Mouse (Mus musculus): ENCODE measurements around the gene Eprs. TPM values are rescaled to one million over a fixed set of nuclear protein-coding genes. Genes with fewer than 3 reads are reported as not detected.

The Eprs gene
- polyA plus RNA-seq, 1 experiment from 2014 or later: 95.8 TPM

DNA sequence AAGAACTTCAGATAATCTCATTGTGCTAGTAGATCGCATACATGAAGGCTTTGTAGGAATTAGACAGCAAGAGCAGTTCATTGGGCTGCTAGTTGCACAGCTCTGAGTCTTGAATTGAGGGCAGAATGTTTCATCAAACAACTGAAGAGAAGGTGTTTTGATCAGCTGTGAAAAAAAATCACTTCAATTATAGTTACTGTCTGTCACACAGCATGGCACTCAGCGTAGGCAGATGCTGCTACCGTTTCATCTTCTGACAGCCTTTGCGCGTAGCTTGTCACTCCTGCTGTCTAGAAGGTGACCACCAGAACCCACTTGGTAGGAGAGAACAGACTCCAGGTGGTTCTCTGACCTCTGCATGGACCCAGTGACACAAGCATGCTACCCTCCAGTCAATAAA lies 67.6 kb downstream of the Eprs start:
- H3K36me3 ChIP-seq (ENCODE audit: control insufficient read depth, insufficient read depth): peaks cover 21% of the 10 kb centered on the region
- WGBS: 88% methylated on average over 5 of the region's 5 CpGs
- ATAC-seq (replicated peaks; ENCODE audit: extremely low read depth, insufficient read depth, low FRiP score): no peak
- H3K9ac ChIP-seq (ENCODE audit: low read length): no peak overlapping the region
- H3K4me3 ChIP-seq (ENCODE audit: low read length): no peak overlapping the region
- H3K9me3 ChIP-seq (replicated peaks; ENCODE audit: control insufficient read depth, low read length): no peaks in the 10 kb centered on the region
- H3K4me2 ChIP-seq (ENCODE audit: low read depth, low read length): no peak overlapping the region
- no peak overlapping the region for H3K27ac ChIP-seq (ENCODE audit: low read length)
- H3K27me3 ChIP-seq (ENCODE audit: control insufficient read depth, insufficient read depth, low read length): no peaks in the 10 kb centered on the region
- no peaks in the 10 kb centered on the region for H3K4me1 ChIP-seq (ENCODE audit: control insufficient read depth, insufficient read depth, low read length)

DNA sequence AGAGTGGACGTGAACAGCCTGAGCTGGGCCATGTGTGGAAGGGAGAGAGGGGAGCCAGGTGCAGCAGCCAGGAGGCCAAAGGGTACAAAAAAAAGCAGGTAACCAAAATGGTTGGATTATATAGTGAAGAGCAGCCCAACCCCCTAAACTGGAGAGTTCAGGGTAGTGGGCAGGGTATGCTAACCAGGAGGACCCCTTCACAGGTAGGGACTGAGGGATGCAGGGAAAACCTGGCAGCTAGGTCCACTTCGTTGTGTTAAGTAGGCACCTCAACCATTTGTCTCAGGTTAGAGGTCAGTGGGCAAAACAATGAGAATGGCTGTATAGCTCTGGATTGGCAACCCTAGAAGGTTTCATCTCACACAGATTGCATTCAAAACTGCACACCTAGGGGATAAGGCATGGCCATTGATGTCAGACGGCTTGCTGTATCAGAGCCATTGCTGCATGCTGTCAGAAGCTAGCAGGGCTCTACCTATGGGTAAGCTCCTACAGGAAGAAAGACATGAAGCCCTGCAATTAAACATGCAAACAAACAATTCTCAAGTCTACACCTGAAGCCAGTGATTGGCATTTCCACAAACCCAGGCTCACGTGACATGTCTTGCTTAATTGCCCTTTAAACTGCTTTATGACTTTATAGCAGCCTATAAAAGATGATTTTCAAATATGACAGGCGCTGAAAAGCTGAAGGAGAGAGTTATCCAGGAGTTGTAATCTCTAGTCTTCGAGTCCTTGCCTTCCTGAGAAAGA lies 68.6 kb downstream of the Eprs start:
- Histone ChIP-seq H3K4me2 (ENCODE audit: low read depth, low read length) (no peak overlapping the region), H3K4me3 (ENCODE audit: low read length) (no peak overlapping the region), H3K27me3 (ENCODE audit: control insufficient read depth, insufficient read depth, low read length) (no peaks in the 10 kb centered on the region), H3K4me1 (ENCODE audit: control insufficient read depth, insufficient read depth, low read length) (no peaks in the 10 kb centered on the region), H3K9ac (ENCODE audit: low read length) (no peak overlapping the region), H3K36me3 (ENCODE audit: control insufficient read depth, insufficient read depth) (peaks cover 18% of the 10 kb centered on the region), H3K9me3 (replicated peaks; ENCODE audit: control insufficient read depth, low read length) (no peaks in the 10 kb centered on the region), H3K27ac (ENCODE audit: low read length) (no peak overlapping the region)
- 69% methylated on average over 6 of the region's 6 CpGs for WGBS
- ATAC-seq (replicated peaks; ENCODE audit: extremely low read depth, insufficient read depth, low FRiP score): no peak

DNA sequence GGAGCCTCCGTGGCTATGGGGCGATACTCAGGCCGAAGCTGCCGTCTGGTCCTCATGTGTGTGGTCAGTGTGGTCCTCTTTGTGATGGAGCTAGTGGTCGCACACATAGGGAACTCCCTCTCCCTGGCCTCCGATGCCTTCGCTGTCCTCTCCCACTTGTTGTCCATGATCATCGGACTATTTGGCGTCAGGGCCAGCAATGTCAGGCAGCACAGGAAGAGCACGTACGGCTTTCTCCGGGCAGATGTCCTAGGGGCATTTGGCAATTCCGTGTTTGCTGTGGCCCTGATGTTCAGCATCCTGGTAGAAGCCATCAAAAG lies 69.1 kb downstream of the Eprs start:
- H3K9me3 ChIP-seq (replicated peaks; ENCODE audit: control insufficient read depth, low read length): no peaks in the 10 kb centered on the region
- H3K27ac ChIP-seq (ENCODE audit: low read length): no peak overlapping the region
- 82% methylated on average over 13 of the region's 13 CpGs for WGBS
- no peak overlapping the region for H3K4me2 ChIP-seq (ENCODE audit: low read depth, low read length)
- no peaks in the 10 kb centered on the region for H3K4me1 ChIP-seq (ENCODE audit: control insufficient read depth, insufficient read depth, low read length)
- ATAC-seq (replicated peaks; ENCODE audit: extremely low read depth, insufficient read depth, low FRiP score): no peak
- no peak overlapping the region for H3K4me3 ChIP-seq (ENCODE audit: low read length)
- H3K27me3 ChIP-seq (ENCODE audit: control insufficient read depth, insufficient read depth, low read length): no peaks in the 10 kb centered on the region
- peaks cover 18% of the 10 kb centered on the region for H3K36me3 ChIP-seq (ENCODE audit: control insufficient read depth, insufficient read depth)
- no peak overlapping the region for H3K9ac ChIP-seq (ENCODE audit: low read length)

DNA sequence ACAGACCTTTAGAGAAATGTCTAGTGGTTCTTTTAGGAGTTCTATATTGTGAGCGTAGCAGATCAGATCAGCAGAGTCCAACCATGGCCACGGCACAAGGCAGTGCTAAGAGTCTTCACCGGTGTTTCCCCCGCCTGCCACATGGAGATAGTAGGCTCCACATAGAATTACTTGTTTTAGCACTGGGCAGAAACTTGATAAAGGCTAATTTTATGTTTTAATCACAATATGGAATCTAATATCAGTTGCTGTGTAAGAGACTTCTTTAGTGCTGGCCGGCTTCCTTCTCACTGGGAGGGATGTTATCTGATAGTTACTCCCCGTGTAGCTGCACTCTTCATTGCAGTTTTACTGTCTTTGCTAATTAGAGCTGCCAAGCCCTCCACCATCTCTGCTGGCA lies 70.3 kb downstream of the Eprs start:
- ATAC-seq (replicated peaks; ENCODE audit: extremely low read depth, insufficient read depth, low FRiP score): no peak
- Histone ChIP-seq H3K9ac (ENCODE audit: low read length) (no peak overlapping the region), H3K4me3 (ENCODE audit: low read length) (no peak overlapping the region), H3K27ac (ENCODE audit: low read length) (no peak overlapping the region), H3K4me2 (ENCODE audit: low read depth, low read length) (no peak overlapping the region), H3K4me1 (ENCODE audit: control insufficient read depth, insufficient read depth, low read length) (no peaks in the 10 kb centered on the region), H3K9me3 (replicated peaks; ENCODE audit: control insufficient read depth, low read length) (no peaks in the 10 kb centered on the region), H3K36me3 (ENCODE audit: control insufficient read depth, insufficient read depth) (peaks cover 10% of the 10 kb centered on the region), H3K27me3 (ENCODE audit: control insufficient read depth, insufficient read depth, low read length) (no peaks in the 10 kb centered on the region)
- 69% methylated on average over 6 of the region's 6 CpGs for WGBS

DNA sequence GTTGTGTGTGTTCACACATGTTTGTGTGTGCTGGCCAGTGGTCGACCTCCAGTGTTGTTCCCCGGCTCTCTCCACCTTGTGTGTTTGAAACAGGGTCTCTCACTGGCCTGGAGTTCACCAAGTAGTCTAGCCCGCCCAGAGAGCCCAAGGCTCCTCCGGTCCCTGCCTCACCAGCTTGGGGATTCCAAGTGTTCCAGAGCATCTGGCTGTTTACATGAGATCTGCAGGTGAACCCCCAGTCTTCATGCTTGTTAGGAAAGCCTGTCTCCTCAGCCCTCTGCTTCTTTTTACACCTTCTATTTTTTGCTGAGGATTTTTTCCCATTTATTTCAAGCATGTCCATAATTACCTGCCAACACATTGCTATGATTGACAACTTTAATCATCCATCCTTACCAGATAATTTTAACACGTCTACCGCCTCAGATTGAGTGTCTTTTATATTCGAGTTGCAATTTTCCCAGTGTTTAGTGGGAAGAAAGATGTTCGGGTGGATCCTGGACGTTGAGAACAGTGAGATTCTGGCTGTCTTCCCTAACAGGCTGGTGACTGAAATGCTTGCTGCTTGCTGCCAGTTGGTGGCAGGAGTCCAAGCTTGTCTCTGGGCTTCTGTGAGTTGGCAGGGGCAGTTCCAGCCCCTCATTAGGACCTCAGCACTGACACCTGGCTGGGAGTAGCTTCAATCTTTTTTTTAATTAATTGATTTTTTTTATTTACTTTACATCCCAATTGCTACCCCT lies 76.2 kb downstream of the Eprs start:
- Histone ChIP-seq H3K27me3 (ENCODE audit: control insufficient read depth, insufficient read depth, low read length) (no peaks in the 10 kb centered on the region), H3K9ac (ENCODE audit: low read length) (no peak overlapping the region), H3K4me1 (ENCODE audit: control insufficient read depth, insufficient read depth, low read length) (0 out of 2 replicates have a peak, but pooled peaks cover 2% of the 10 kb centered on the region), H3K27ac (ENCODE audit: low read length) (no peak overlapping the region), H3K36me3 (ENCODE audit: control insufficient read depth, insufficient read depth) (no peaks in the 10 kb centered on the region), H3K4me2 (ENCODE audit: low read depth, low read length) (no peak overlapping the region), H3K9me3 (replicated peaks; ENCODE audit: control insufficient read depth, low read length) (no peaks in the 10 kb centered on the region), H3K4me3 (ENCODE audit: low read length) (no peak overlapping the region)
- WGBS: 52% methylated on average over 9 of the region's 9 CpGs
- ATAC-seq (replicated peaks; ENCODE audit: extremely low read depth, insufficient read depth, low FRiP score): no peak

DNA sequence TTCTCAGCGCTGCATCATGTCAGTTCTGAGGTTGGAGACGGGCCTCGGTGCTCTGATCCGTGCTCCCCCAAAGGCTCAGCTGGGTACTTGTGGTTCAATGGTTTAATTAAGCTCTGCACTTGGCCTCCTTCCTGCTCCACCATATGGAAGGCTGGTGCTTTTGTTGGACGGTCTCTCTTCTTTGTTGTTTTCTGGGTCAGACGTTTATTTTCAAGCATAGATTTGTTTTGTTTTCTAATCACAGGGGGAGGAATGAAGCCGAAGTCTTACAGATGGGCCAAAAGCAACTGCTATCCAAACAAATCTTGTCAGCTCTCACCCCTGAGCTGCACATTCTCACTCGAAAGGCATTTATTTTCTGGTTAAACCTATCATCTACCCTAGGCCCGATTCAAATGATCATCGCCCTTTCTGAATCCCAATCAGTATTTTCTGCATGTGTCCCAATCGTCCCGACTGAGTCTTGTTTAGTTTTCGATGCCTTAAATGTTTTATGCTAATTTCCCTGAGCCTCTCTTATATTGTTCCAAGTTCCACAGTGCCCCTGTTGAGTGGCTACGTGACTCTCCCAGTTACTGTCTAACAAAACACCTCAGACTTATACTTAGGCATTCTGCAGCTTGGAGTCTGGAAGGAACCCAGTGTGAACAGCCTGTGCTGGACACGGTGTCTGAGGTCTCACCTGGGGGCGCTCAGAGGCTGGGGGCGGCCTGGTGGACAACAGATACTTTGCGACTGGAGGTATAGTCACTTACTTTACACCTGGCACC lies 79.0 kb downstream of the Eprs start:
- no peak for ATAC-seq (replicated peaks; ENCODE audit: extremely low read depth, insufficient read depth, low FRiP score)
- H3K27me3 ChIP-seq (ENCODE audit: control insufficient read depth, insufficient read depth, low read length): no peaks in the 10 kb centered on the region
- H3K9ac ChIP-seq (ENCODE audit: low read length): no peak overlapping the region
- no peak overlapping the region for H3K4me2 ChIP-seq (ENCODE audit: low read depth, low read length)
- H3K4me3 ChIP-seq (ENCODE audit: low read length): no peak overlapping the region
- H3K4me1 ChIP-seq (ENCODE audit: control insufficient read depth, insufficient read depth, low read length): 0 out of 2 replicates have a peak, but pooled peaks cover 2% of the 10 kb centered on the region
- WGBS: 69% methylated on average over 18 of the region's 18 CpGs
- no peaks in the 10 kb centered on the region for H3K36me3 ChIP-seq (ENCODE audit: control insufficient read depth, insufficient read depth)
- H3K9me3 ChIP-seq (replicated peaks; ENCODE audit: control insufficient read depth, low read length): no peaks in the 10 kb centered on the region
- no peak overlapping the region for H3K27ac ChIP-seq (ENCODE audit: low read length)

DNA sequence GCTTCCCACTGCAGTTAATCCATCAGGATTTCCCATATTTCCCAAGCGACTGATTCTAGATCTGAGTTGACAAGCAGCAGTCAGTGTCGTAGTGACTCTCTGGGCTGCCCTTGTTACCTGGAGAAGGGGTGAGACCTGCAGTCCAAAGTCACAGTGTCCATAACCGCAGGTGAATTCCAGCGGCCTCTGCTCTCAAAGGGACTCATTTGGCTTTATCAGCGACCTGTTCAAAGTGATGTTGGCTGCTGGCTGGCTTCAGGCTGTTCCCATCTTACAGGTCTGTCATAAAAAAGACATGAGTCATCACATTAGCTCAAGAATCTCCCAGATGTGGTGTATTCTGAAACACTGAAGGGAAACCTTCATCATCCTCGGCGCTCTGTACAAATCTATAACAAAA lies 86.1 kb downstream of the Eprs start:
- H3K36me3 ChIP-seq (ENCODE audit: control insufficient read depth, insufficient read depth): no peaks in the 10 kb centered on the region
- no peaks in the 10 kb centered on the region for H3K4me1 ChIP-seq (ENCODE audit: control insufficient read depth, insufficient read depth, low read length)
- H3K27ac ChIP-seq (ENCODE audit: low read length): no peak overlapping the region
- no peak overlapping the region for H3K4me3 ChIP-seq (ENCODE audit: low read length)
- H3K4me2 ChIP-seq (ENCODE audit: low read depth, low read length): no peak overlapping the region
- ATAC-seq (replicated peaks; ENCODE audit: extremely low read depth, insufficient read depth, low FRiP score): no peak
- H3K27me3 ChIP-seq (ENCODE audit: control insufficient read depth, insufficient read depth, low read length): peaks cover 9% of the 10 kb centered on the region
- H3K9me3 ChIP-seq (replicated peaks; ENCODE audit: control insufficient read depth, low read length): no peaks in the 10 kb centered on the region
- H3K9ac ChIP-seq (ENCODE audit: low read length): no peak overlapping the region
- 79% methylated on average over 7 of the region's 7 CpGs for WGBS

DNA sequence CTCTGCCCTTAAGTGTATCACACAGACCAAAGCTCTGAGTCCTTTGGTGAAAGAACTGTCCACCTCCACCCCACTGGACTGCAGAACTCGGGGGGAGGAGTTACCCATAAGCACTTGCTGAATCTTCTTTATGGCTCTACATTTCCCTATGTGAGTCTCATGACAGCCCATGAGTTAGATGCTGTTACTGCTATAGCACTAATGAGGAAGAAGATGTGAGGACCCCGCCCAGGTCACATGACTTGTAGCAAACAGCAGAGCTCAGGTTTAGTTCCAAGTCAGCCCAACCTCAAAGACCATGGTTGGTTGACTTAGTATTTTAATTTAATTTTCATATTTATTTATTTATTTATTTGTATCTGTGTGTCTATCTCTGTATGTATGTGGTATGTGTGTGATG lies 86.9 kb downstream of the Eprs start:
- ATAC-seq (replicated peaks; ENCODE audit: extremely low read depth, insufficient read depth, low FRiP score): no peak
- 69% methylated on average over 2 of the region's 2 CpGs for WGBS
- no peak overlapping the region for H3K4me3 ChIP-seq (ENCODE audit: low read length)

DNA sequence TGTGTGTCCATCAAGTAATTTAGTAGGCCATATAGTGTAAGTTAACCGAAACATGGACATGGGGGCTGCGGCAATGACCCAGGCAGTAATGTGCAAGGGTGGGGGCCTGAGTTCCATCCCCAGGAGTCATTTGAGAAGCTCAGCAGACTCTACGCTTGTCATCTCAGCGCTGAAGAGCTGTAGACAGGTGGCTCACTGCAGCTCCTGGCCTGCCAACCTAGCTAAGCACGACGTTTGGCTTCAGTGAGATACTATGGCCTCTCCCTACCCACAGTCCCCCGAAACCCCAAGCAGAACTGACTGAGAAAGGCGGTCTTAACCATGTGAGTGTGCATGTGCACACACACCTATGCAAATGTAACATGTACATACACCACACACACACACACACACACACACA lies 88.2 kb downstream of the Eprs start:
- 77% methylated on average over 8 of the region's 8 CpGs for WGBS
- no peak overlapping the region for H3K4me2 ChIP-seq (ENCODE audit: low read depth, low read length)
- no peak for ATAC-seq (replicated peaks; ENCODE audit: extremely low read depth, insufficient read depth, low FRiP score)
- H3K27ac ChIP-seq (ENCODE audit: low read length): no peak overlapping the region
- no peak overlapping the region for H3K4me3 ChIP-seq (ENCODE audit: low read length)
- no peaks in the 10 kb centered on the region; the same call in 1 of the 2 replicates for H3K4me1 ChIP-seq (ENCODE audit: control insufficient read depth, insufficient read depth, low read length)
- H3K27me3 ChIP-seq (ENCODE audit: control insufficient read depth, insufficient read depth, low read length): peaks cover 30% of the 10 kb centered on the region
- H3K36me3 ChIP-seq (ENCODE audit: control insufficient read depth, insufficient read depth): no peaks in the 10 kb centered on the region
- no peaks in the 10 kb centered on the region for H3K9me3 ChIP-seq (replicated peaks; ENCODE audit: control insufficient read depth, low read length)
- H3K9ac ChIP-seq (ENCODE audit: low read length): no peak overlapping the region

More for the DNA sequence above, 86.9 kb downstream of the Eprs start:
- no peak overlapping the region for H3K9ac ChIP-seq (ENCODE audit: low read length)
- no peak overlapping the region for H3K4me2 ChIP-seq (ENCODE audit: low read depth, low read length)
- no peaks in the 10 kb centered on the region; the same call in 1 of the 2 replicates for H3K4me1 ChIP-seq (ENCODE audit: control insufficient read depth, insufficient read depth, low read length)
- H3K27ac ChIP-seq (ENCODE audit: low read length): no peak overlapping the region
- no peaks in the 10 kb centered on the region for H3K36me3 ChIP-seq (ENCODE audit: control insufficient read depth, insufficient read depth)
- H3K27me3 ChIP-seq (ENCODE audit: control insufficient read depth, insufficient read depth, low read length): peaks cover 16% of the 10 kb centered on the region
- no peaks in the 10 kb centered on the region for H3K9me3 ChIP-seq (replicated peaks; ENCODE audit: control insufficient read depth, low read length)
